Mouse (Mus musculus) 416B (cell line): ENCODE data around the gene Spon1.

ENCODE experiments used
- DNase-seq: peaks from one replicate; pipeline ENCODE4 v3.0.0; 2011; ENCODE audit warnings: low read depth

The Spon1 gene

GRCm38 (mm10) chr7:113778546-113778945, 12.7 kb downstream of the Spon1 start:
- no peak for DNase-seq

GRCm38 (mm10) chr7:113780286-113780685, 14.5 kb downstream of the Spon1 start:
- no peak for DNase-seq

- DNase-seq: no peak
These were observed 26.2 kb downstream of the Spon1 start for GRCm38 (mm10) chr7:113791991-113792390.

DNA sequence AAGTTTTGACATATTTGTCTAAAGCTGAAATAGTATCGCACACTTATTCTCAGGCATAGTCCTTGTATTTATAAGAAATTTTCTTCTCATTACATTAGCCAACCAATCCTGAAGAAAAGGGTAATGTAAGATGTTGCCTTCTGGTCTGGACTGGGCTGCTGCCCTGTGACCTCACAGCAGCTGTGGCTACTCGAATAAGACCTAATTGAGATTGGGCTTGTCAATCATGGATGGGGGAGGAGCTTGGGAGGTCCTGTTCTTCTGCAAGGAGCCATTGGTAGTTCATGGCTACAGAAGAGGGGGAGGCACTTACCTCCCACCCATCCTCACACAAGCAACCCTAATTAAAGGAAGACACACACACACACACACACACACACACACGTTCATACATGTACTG, 27.1 kb downstream of the Spon1 start:
- DNase-seq: no peak

- DNase-seq: no peak
These were observed 29.4 kb downstream of the Spon1 start for GRCm38 (mm10) chr7:113795209-113795608.

GRCm38 (mm10) chr7:113797134-113797533, 31.3 kb downstream of the Spon1 start:
- no peak for DNase-seq

GRCm38 (mm10) chr7:113798605-113799255, 32.9 kb downstream of the Spon1 start:
- no peak for DNase-seq

DNA sequence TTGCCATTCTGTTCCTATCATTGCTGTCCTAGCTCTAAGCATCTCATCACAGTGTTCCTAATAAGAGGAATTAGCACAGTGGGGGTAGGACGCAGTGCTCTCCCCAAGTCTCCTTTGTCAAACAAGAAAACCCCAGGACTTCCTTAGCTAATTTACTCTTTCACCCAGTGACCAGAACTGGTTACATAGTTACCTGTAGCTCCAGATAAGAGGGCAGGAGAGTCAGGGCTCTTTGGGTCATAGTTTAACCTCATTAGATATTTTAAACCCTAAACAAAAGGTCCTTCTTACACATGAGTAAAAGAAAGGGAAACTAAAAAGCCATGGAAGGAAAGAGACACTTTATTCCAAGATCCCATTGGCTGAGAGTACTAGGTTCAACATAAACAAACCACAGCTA, 44.0 kb downstream of the Spon1 start:
- DNase-seq: no peak

DNA sequence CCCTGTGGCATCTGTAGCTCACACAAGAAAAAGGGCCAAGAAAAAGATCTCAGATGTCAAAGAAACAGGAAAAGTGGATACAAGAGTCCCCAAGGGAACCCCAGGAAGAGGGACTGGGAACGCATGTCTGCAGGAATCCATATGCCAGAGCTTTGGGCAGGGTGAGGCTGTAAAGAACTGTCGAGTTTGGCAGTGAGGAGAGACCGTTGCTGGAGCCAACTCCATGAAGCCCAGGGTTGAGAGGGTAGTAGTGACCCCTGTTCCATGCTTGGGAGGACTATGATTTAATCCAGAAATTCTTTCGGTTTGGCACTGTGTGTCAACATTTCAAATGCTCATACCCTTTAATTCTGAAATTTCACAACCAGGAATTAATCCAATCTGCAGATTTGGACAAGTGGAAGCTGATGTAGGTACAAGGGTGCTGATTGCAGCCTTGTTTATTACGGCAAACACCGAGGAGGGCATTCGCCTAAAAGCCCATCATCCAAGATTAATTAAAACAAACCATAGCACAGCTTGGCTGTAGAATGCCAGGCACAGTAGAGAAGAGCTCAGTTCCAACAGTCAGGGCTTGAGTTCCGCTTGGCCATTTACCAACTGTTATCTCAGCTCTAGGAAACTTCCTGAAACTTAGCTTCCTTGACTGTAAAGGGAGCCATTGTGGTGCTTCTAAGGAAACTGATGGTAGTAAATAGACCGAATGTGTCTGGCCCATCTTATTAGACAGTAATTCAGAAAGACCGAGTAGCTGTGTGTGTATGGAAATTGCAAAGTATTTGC, 45.8 kb downstream of the Spon1 start:
- no peak for DNase-seq

DNA sequence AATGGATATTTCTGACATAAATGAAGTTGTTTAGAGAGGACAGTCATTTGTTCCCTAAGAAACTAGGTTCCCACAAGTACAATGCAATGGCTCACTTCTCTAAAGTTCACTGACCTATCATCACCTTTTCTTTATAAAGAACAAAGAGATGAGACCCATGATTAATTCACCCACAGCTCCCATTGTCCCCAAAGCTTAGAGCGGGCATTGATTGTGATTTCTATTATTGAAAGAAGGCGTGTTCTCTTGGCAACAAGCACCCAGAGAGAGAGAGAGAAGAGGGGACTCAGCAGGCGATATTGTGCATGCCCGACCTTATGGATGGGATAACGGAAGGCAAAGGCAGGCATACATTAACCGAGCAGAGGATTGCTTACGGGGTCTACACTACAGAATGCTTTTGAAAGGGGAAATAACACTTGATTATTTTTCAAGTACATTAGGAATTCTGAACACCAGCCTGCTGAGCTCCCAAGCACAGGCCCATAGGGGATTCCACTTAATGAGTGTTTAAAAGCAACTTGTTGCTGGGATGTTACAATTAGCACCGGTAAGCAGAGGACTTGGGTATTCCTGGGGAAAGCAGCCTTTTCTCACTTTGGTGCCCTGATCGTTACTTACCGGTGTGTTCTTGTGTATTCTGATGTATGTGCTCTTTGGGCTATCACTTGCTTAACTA, 48.4 kb downstream of the Spon1 start:
- DNase-seq: no peak

- no peak for DNase-seq
These were observed 49.9 kb downstream of the Spon1 start for GRCm38 (mm10) chr7:113815726-113816125.

GRCm38 (mm10) chr7:113816827-113817334, 51.1 kb downstream of the Spon1 start:
- DNase-seq: no peak

DNA sequence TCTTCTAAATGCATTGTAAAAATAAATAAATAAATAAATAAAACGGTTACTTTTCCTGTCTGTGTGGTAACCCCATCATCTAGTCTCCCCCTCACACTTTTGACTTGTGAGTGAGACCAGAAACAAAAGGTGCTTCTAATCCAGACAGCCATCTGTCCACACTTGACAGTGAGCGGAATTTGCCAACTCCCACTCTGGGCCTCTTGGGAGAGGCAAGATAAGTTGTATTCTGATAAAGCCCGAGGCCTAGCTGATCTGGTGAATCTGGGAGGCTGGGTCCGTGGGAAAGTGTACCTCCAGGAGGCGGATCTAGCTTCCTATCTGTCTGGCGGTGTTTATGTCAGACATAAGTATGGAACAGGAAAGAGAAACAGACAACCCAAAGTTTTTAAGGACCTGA, 52.3 kb downstream of the Spon1 start:
- DNase-seq: no peak

- no peak for DNase-seq
These were observed 54.4 kb downstream of the Spon1 start for GRCm38 (mm10) chr7:113820213-113820612.

DNA sequence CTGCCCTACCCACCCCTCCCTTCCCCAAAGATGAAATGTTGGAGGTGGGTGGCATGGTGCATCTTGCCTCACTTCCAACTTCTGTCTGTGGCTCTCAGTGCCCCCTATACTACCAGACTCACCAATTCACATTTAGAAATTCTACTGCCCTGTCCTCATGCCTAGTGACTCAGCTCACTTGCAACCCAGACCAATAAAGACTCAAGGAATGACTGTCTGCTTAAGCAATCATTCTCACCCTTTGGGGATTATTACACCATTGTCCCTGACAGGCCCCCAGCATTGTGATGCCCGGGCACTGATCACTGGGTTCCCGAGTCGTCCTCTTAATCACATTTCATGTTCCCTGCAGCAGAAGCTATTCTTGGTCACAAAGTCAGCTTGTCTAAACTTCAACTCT, 57.2 kb downstream of the Spon1 start:
- no peak for DNase-seq

DNA sequence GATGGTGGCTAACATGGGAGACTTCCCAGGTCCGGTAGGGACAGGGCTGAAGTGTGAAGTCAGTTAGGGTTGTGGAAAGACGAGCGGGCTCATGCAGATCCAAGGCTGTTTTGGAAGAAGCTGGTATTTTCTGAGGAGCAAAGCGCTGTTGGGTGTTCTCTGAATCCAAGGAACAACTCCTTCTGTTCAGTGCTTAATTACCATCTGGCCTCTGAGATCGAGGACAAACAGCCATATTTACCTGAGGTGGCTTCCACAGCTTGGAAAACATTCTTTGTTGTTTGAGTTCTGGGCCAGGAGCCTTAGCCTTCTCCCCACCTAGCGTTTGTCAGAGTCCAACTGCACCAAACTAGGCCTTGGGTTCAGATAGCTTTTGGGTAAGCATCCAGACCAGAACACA, 58.9 kb downstream of the Spon1 start:
- DNase-seq: no peak

GRCm38 (mm10) chr7:113825498-113826205, 59.9 kb downstream of the Spon1 start:
- no peak for DNase-seq

GRCm38 (mm10) chr7:113826510-113826909, 60.7 kb downstream of the Spon1 start:
- no peak for DNase-seq

- no peak for DNase-seq
These were observed 62.3 kb downstream of the Spon1 start for GRCm38 (mm10) chr7:113828122-113828571.

- no peak for DNase-seq
These were observed 62.8 kb downstream of the Spon1 start for GRCm38 (mm10) chr7:113828576-113828975.

DNA sequence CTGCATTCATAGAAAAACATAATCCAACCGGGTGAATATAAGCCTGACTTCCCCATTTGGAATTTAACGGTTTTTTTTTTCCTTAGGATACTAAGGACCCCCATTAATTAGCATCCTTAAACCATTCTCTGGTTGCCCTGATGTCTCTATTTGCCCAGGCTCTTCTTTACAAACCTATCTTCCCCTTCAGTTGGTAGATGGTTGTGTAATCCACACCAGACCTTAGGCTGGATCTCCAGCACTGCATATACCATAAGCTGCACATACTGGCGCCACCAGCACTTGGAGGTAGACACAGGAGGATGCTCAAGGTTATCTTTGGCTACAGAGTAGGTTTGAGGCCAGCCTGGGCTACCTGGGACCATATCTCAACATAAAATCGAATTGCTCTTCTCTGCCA, 71.4 kb downstream of the Spon1 start:
- no peak for DNase-seq

- DNase-seq: no peak
These were observed 73.6 kb downstream of the Spon1 start for GRCm38 (mm10) chr7:113839431-113839830.
